Mouse (Mus musculus): ENCODE results near the gene Plcxd2.
A peak's percentile ranks its signal among the peaks of the same experiment; 100 is the strongest.

Gene Plcxd2

GRCm38 (mm10) chr16:46010153-46010905 is at the start of gene Plcxd2:
TSS of gene Plcxd2 (minus strand) at chr16:46010218.
- peak; percentile 97 for DNase-seq (ENCODE audit: low read depth)

- DNase-seq (ENCODE audit: low read depth), result no peak
These were observed 36.9 kb upstream of the Plcxd2 start for GRCm38 (mm10) chr16:46046906-46047305.

- no peak for DNase-seq (ENCODE audit: low read depth)
These were observed 26.2 kb upstream of the Plcxd2 start for GRCm38 (mm10) chr16:46036261-46036660.

- DNase-seq (ENCODE audit: low read depth), result no peak
These were observed 23.9 kb upstream of the Plcxd2 start for GRCm38 (mm10) chr16:46033896-46034295.

GRCm38 (mm10) chr16:46022958-46023491 is 13.0 kb upstream of the Plcxd2 start:
- DNase-seq (ENCODE audit: low read depth), result peak; percentile 14

- peak; percentile 87 for DNase-seq (ENCODE audit: low read depth)
These were observed 12.3 kb upstream of the Plcxd2 start for GRCm38 (mm10) chr16:46022189-46022928.

- no peak for DNase-seq (ENCODE audit: low read depth)
These were observed 11.3 kb upstream of the Plcxd2 start for GRCm38 (mm10) chr16:46021302-46021701.

GRCm38 (mm10) chr16:46020396-46020795 is 10.4 kb upstream of the Plcxd2 start:
- DNase-seq (ENCODE audit: low read depth), result no peak

GRCm38 (mm10) chr16:46019799-46020198 is 9.8 kb upstream of the Plcxd2 start:
- no peak for DNase-seq (ENCODE audit: low read depth)

GRCm38 (mm10) chr16:46019359-46019758 is 9.3 kb upstream of the Plcxd2 start:
- DNase-seq (ENCODE audit: low read depth), result no peak

- DNase-seq (ENCODE audit: low read depth), result peak; percentile 36
These were observed 1.7 kb upstream of the Plcxd2 start for GRCm38 (mm10) chr16:46011696-46012095.

- DNase-seq (ENCODE audit: low read depth), result peak; percentile 88
These were observed 845 bp upstream of the Plcxd2 start for GRCm38 (mm10) chr16:46010906-46011220.

GRCm38 (mm10) chr16:46009717-46010116 is 301 bp downstream of the Plcxd2 start:
- no peak for DNase-seq (ENCODE audit: low read depth)

GRCm38 (mm10) chr16:46008766-46009165 is 1.3 kb downstream of the Plcxd2 start:
- DNase-seq (ENCODE audit: low read depth), result peak; percentile 75

- no peak for DNase-seq (ENCODE audit: low read depth)
These were observed 1.9 kb downstream of the Plcxd2 start for GRCm38 (mm10) chr16:46008036-46008605.

GRCm38 (mm10) chr16:46006261-46006660 is 3.8 kb downstream of the Plcxd2 start:
- DNase-seq (ENCODE audit: low read depth), result peak; percentile 82

GRCm38 (mm10) chr16:46001550-46002166 is 8.4 kb downstream of the Plcxd2 start:
- peak; percentile 82 for DNase-seq (ENCODE audit: low read depth)

- peak; percentile 74 for DNase-seq (ENCODE audit: low read depth)
These were observed 9.0 kb downstream of the Plcxd2 start for GRCm38 (mm10) chr16:46000976-46001375.

GRCm38 (mm10) chr16:45999374-46000191 is 10.4 kb downstream of the Plcxd2 start:
- peak; percentile 28 for DNase-seq (ENCODE audit: low read depth)

- peak; percentile 57 for DNase-seq (ENCODE audit: low read depth)
These were observed 11.8 kb downstream of the Plcxd2 start for GRCm38 (mm10) chr16:45998231-45998630.

- peak; percentile 69 for DNase-seq (ENCODE audit: low read depth)
These were observed 18.9 kb downstream of the Plcxd2 start for GRCm38 (mm10) chr16:45990901-45991676.
